8 mouse cellular contexts compared by ENCODE assay signal in genomic region chr3:100681448-100682092, GRCm38 (mm10). TPM values are rescaled to one million over a fixed set of nuclear protein-coding genes. Genes with fewer than 3 reads are reported as not detected.
DNase-seq lines count a peak whose midpoint lies in the region; ATAC-seq and TF ChIP-seq lines count a peak whose summit lies in the region.

No protein-coding gene starts in this region.

- H3K9ac ChIP-seq in heart, embryonic 14.5 days (ENCODE audit: low read length) = peak overlapping the region; percentile 31
- H3K9ac ChIP-seq in liver, postnatal 0 days (replicated peaks) = peak overlapping the region; percentile 35; the same call in 1 of the 2 replicates
- H3K9ac ChIP-seq in stomach, postnatal 0 days (ENCODE audit: low read length) = peak overlapping the region; percentile 32

- no peaks in the 10 kb centered on the region for H3K27me3 ChIP-seq in heart, embryonic 14.5 days (ENCODE audit: control insufficient read depth, insufficient read depth, low read length)
- H3K27me3 ChIP-seq in liver, postnatal 0 days (ENCODE audit: insufficient read depth, low read length) = no peaks in the 10 kb centered on the region
- H3K27me3 ChIP-seq in stomach, postnatal 0 days (ENCODE audit: control insufficient read depth, insufficient read depth, low read length) = no peaks in the 10 kb centered on the region

- H3K4me3 ChIP-seq in heart, embryonic 14.5 days (ENCODE audit: control insufficient read depth in 1 of 2, insufficient read depth in 1 of 2, low read depth in 1 of 2, low read length in 2 of 2) = peak overlapping the region; percentile 42 to 92
- peak overlapping the region; percentile 95 for H3K4me3 ChIP-seq in liver, postnatal 0 days (ENCODE audit: low read depth, low read length)
- peak overlapping the region; percentile 12; the same call in 1 of the 2 replicates for H3K4me3 ChIP-seq in stomach, postnatal 0 days (ENCODE audit: low read depth, low read length)

- H3K27ac ChIP-seq in heart, embryonic 14.5 days (replicated peaks in 1 of 2; ENCODE audit: control insufficient read depth in 1 of 2, insufficient read depth in 1 of 2, low read depth in 2 of 2, low read length in 2 of 2) = peak overlapping the region in 1 of 2 experiments; percentile 45; a peak in 2 of 4 replicates
- no peak overlapping the region for H3K27ac ChIP-seq in liver, postnatal 0 days (ENCODE audit: low read depth)
- no peak overlapping the region for H3K27ac ChIP-seq in stomach, postnatal 0 days (replicated peaks)

- DNase-seq in 416B (ENCODE audit: low read depth) (peak; percentile 20), R1 (ENCODE audit: low read depth, low spot score) (peak; percentile 21)
- DNase-seq in liver, postnatal 0 days = no peak
- DNase-seq in stomach, postnatal 0 days (ENCODE audit: low spot score) = no peak
- DNase-seq in natural killer cell, adult 2 months (ENCODE audit: low spot score in 2 of 2) = no peak
- DNase-seq in layer of hippocampus, adult 9-11 months = no peak
- DNase-seq in T-cell, adult 2 months (ENCODE audit: low spot score) = no peak

- H3K36me3 ChIP-seq in heart, embryonic 14.5 days (ENCODE audit: control insufficient read depth, insufficient read depth, low read length) = no peaks in the 10 kb centered on the region
- H3K36me3 ChIP-seq in liver, postnatal 0 days (replicated peaks; ENCODE audit: insufficient read depth, low read length) = no peaks in the 10 kb centered on the region
- H3K36me3 ChIP-seq in stomach, postnatal 0 days (ENCODE audit: control insufficient read depth, insufficient read depth, low read length) = no peaks in the 10 kb centered on the region

- TF ChIP-seq CTCF in liver, postnatal 0 days (IDR thresholded peaks at IDR 0.05; ENCODE audit: low read depth) = no peak
- no peak for TF ChIP-seq CTCF in stomach, postnatal 0 days (IDR thresholded peaks at IDR 0.05; ENCODE audit: low read depth)

- H3K4me2 ChIP-seq in heart, embryonic 14.5 days (ENCODE audit: low read length) = peak overlapping the region; percentile 90
- H3K4me2 ChIP-seq in liver, postnatal 0 days (ENCODE audit: low read depth, low read length) = peak overlapping the region; percentile 83
- peak overlapping the region; percentile 50 for H3K4me2 ChIP-seq in stomach, postnatal 0 days (replicated peaks; ENCODE audit: low read depth)

- TF ChIP-seq EP300 in liver, postnatal 0 days (IDR thresholded peaks at IDR 0.05; ENCODE audit: low read depth) = no peak
- no peak for TF ChIP-seq EP300 in stomach, postnatal 0 days (optimal IDR thresholded peaks at IDR 0.05)

- WGBS in heart, embryonic 14.5 days = 11% methylated on average over 11 of the region's 11 CpGs
- WGBS in liver, postnatal 0 days (ENCODE audit: insufficient replicate concordance) = 35% methylated on average over 11 of the region's 11 CpGs
- WGBS in stomach, postnatal 0 days = 17% methylated on average over 11 of the region's 11 CpGs

- H3K9me3 ChIP-seq in heart, embryonic 14.5 days (ENCODE audit: control insufficient read depth, low read length) = no peaks in the 10 kb centered on the region
- H3K9me3 ChIP-seq in liver, postnatal 0 days (ENCODE audit: low read length) = no peaks in the 10 kb centered on the region
- no peaks in the 10 kb centered on the region for H3K9me3 ChIP-seq in stomach, postnatal 0 days (ENCODE audit: control insufficient read depth, low read length)

- ATAC-seq in heart, embryonic 14.5 days (ENCODE audit: insufficient number of reproducible peaks, insufficient read depth, low FRiP score, low read depth) = no peak
- no peak for ATAC-seq in liver, postnatal 0 days
- no peak for ATAC-seq in stomach, postnatal 0 days (ENCODE audit: low FRiP score, low TSS enrichment)

- H3K4me1 ChIP-seq in heart, embryonic 14.5 days (ENCODE audit: control insufficient read depth in 2 of 2, insufficient read depth in 2 of 2, low read length in 2 of 2) = peaks cover 8 to 30% of the 10 kb centered on the region in 2 experiments; a peak in 3 of 4 replicates
- peaks cover 29% of the 10 kb centered on the region for H3K4me1 ChIP-seq in liver, postnatal 0 days (ENCODE audit: insufficient read depth)
- H3K4me1 ChIP-seq in stomach, postnatal 0 days (replicated peaks; ENCODE audit: control insufficient read depth, insufficient read depth) = peaks cover 5% of the 10 kb centered on the region; the same call in 1 of the 2 replicates

RNA-seq across cellular contexts. Expression of gene Man1a2, which starts 3.7 kb away (rescaled TPM):
- 62.5 and 76.3 TPM in 2 replicates for polyA plus RNA-seq in heart, embryonic 14.5 days (2014; fragmentation: Nextera tagmentation; extraction: Ambion mirVana)
- 37.7 and 40.4 TPM in 2 replicates for polyA plus RNA-seq in liver, postnatal 0 days (2015; fragmentation: Nextera tagmentation; extraction: Ambion mirVana)
- 52.6 and 68.7 TPM in 2 replicates for polyA plus RNA-seq in stomach, postnatal 0 days (2015; fragmentation: Nextera tagmentation; extraction: Ambion mirVana)

Comparison
In these comparisons a context has a peak if more than half of its experiments do, and no peak if none do; other contexts are left out.
1. DNase-seq: peak in 416B (single experiment) and R1 (single experiment); none in liver, postnatal 0 days (single experiment), stomach, postnatal 0 days (single experiment), natural killer cell, adult 2 months (0 of 2), layer of hippocampus, adult 9-11 months (single experiment) and T-cell, adult 2 months (single experiment).
2. H3K4me3 ChIP-seq: peak in every context shown above with its lines; median percentile 95 in liver, postnatal 0 days; 67 in heart, embryonic 14.5 days; 12 in stomach, postnatal 0 days.
3. Peak in every context shown above with its lines, with median percentiles within 50 percentile points of each other: H3K4me2 ChIP-seq and H3K9ac ChIP-seq.